ENCODE assay signal across 25 mouse cellular contexts in the genomic region with DNA sequence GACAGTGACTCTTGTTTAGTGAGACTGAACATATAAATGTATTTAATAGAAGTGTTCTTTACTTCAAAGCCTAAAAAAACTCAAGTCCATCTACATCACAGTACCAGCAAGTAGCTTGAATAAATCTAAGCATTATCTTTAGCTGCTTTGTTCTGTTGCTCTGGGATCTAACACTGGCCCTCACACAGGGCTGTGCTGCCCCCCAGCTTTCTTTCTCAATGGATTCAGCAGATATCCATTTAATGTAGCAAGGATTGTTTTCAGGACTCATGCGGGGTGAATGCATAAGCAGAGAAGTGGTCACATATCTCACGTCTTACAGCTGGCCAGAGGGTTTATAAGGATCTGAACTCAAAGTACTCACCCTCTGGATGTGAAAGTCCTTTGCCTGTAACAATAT.
A peak's percentile ranks its signal among the peaks of the same experiment; 100 is the strongest.
DNase-seq lines count a peak whose midpoint lies in the region; ATAC-seq and TF ChIP-seq lines count a peak whose summit lies in the region.
"Had no signal": no experiment of that assay in that cellular context is flagged by ENCODE, and none has a peak within 500 bp of the region (broad histone marks: within the 10 kb centered on the region; RNA-seq: fewer than 3 reads in every experiment).

No protein-coding gene starts in this region.

- 0 out of 2 replicates have a peak, but pooled peaks have one; percentile 8 for TF ChIP-seq CTCF in gastrocnemius, adult 2 months (IDR thresholded peaks at IDR 0.05)
- 0 out of 2 replicates have a peak, but pooled peaks have one; percentile 12 for TF ChIP-seq CTCF in intestine, postnatal 0 days (IDR thresholded peaks at IDR 0.05; ENCODE audit: low read depth)

- no peak for DNase-seq in gastrocnemius, adult 2 months
- no peak for DNase-seq in gastrocnemius, postnatal 10 days
- DNase-seq in adipocyte (ENCODE audit: low spot score), result peak; percentile 15
- peak; percentile 20 for DNase-seq in brain, adult 2 months (ENCODE audit: low read depth, low spot score)
- DNase-seq in lung, postnatal 4 days, result no peak
- DNase-seq: adrenal gland, adult 8-10 months; adrenal gland, postnatal 25 days; cerebellum, adult 18-20 months; cerebellum, adult 9-10 months; cerebellum, postnatal 14 days; gastrocnemius, postnatal 36 days; heart, postnatal 36 days; kidney, adult 18-20 months had no signal

- no peaks in the 10 kb centered on the region for H3K9me3 ChIP-seq in intestine, postnatal 0 days (ENCODE audit: control insufficient read depth)
- no peaks in the 10 kb centered on the region for H3K9me3 ChIP-seq in intestine, embryonic 16.5 days (ENCODE audit: control insufficient read depth, low read length)
- H3K9me3 ChIP-seq: embryonic facial prominence, embryonic 10.5 days; embryonic facial prominence, embryonic 13.5 days; forebrain, embryonic 13.5 days; hindbrain, embryonic 10.5 days; hindbrain, embryonic 15.5 days had no signal

- H3K4me3 ChIP-seq in gastrocnemius, adult 2 months, result no peak overlapping the region
- no peak overlapping the region for H3K4me3 ChIP-seq in intestine, postnatal 0 days (ENCODE audit: low read depth, low read length)
- no peak overlapping the region for H3K4me3 ChIP-seq in intestine, embryonic 16.5 days (ENCODE audit: low read length)
- H3K4me3 ChIP-seq: embryonic facial prominence, embryonic 10.5 days; embryonic facial prominence, embryonic 13.5 days; erythroblast, embryonic 14.5 days; forebrain, embryonic 13.5 days; hindbrain, embryonic 10.5 days; hindbrain, embryonic 15.5 days had no signal

- H3K4me2 ChIP-seq in intestine, postnatal 0 days (replicated peaks; ENCODE audit: low read depth), result no peak overlapping the region
- no peak overlapping the region for H3K4me2 ChIP-seq in intestine, embryonic 16.5 days (ENCODE audit: low read depth, low read length)
- H3K4me2 ChIP-seq: embryonic facial prominence, embryonic 13.5 days; forebrain, embryonic 13.5 days; heart, embryonic 11.5 days; hindbrain, embryonic 15.5 days had no signal

- ATAC-seq in intestine, postnatal 0 days, result no peak
- no peak for ATAC-seq in intestine, embryonic 16.5 days
- no peak for ATAC-seq in cerebellum, adult (ENCODE audit: insufficient number of reproducible peaks, low FRiP score, low TSS enrichment)
- ATAC-seq: CD4-positive, CD25-positive, alpha-beta regulatory T cell, adult 4 months; forebrain, embryonic 13.5 days; forebrain, embryonic 16.5 days had no signal

- no peaks in the 10 kb centered on the region for H3K4me1 ChIP-seq in intestine, postnatal 0 days (replicated peaks; ENCODE audit: control insufficient read depth, insufficient read depth, low read length)
- H3K4me1 ChIP-seq in intestine, embryonic 16.5 days (ENCODE audit: control insufficient read depth, insufficient read depth, low read length), result no peaks in the 10 kb centered on the region
- H3K4me1 ChIP-seq: embryonic facial prominence, embryonic 10.5 days; hindbrain, embryonic 10.5 days; hindbrain, embryonic 15.5 days had no signal

- H3K9ac ChIP-seq in intestine, postnatal 0 days (ENCODE audit: low read depth, low read length), result no peak overlapping the region
- H3K9ac ChIP-seq in intestine, embryonic 16.5 days (ENCODE audit: low read depth, low read length), result no peak overlapping the region
- H3K9ac ChIP-seq: embryonic facial prominence, embryonic 13.5 days; forebrain, embryonic 13.5 days; hindbrain, embryonic 15.5 days had no signal

- 65% methylated on average over 2 of the region's 2 CpGs for WGBS in intestine, postnatal 0 days
- 58% methylated on average over 2 of the region's 2 CpGs for WGBS in intestine, embryonic 16.5 days

- peaks cover 4% of the 10 kb centered on the region; the same call in 1 of the 2 replicates for H3K36me3 ChIP-seq in intestine, postnatal 0 days (ENCODE audit: control insufficient read depth, insufficient read depth)
- no peaks in the 10 kb centered on the region for H3K36me3 ChIP-seq in intestine, embryonic 16.5 days (ENCODE audit: control insufficient read depth, insufficient read depth, low read length)
- H3K36me3 ChIP-seq: embryonic facial prominence, embryonic 10.5 days; embryonic facial prominence, embryonic 13.5 days; hindbrain, embryonic 10.5 days; hindbrain, embryonic 15.5 days had no signal

- intact Hi-C loops in gastrocnemius, adult 2 months (cut with DNase I), result loop anchor here (10.0 kb wide), 1 partner anchor 158 kb away; no protein-coding TSS in a partner anchor

- H3K27ac ChIP-seq in gastrocnemius, adult 2 months, result no peak overlapping the region
- H3K27ac ChIP-seq in intestine, postnatal 0 days (ENCODE audit: low read depth, low read length), result no peak overlapping the region
- H3K27ac ChIP-seq in intestine, embryonic 16.5 days (ENCODE audit: low read length), result no peak overlapping the region
- H3K27ac ChIP-seq: embryonic facial prominence, embryonic 10.5 days; embryonic facial prominence, embryonic 13.5 days; forebrain, embryonic 13.5 days; hindbrain, embryonic 10.5 days; hindbrain, embryonic 15.5 days had no signal

- no peaks in the 10 kb centered on the region for H3K27me3 ChIP-seq in intestine, postnatal 0 days (replicated peaks; ENCODE audit: control insufficient read depth, insufficient read depth, low read length)
- no peaks in the 10 kb centered on the region for H3K27me3 ChIP-seq in intestine, embryonic 16.5 days (replicated peaks; ENCODE audit: control insufficient read depth, insufficient read depth, low read length)
- H3K27me3 ChIP-seq: embryonic facial prominence, embryonic 13.5 days; forebrain, embryonic 13.5 days; hindbrain, embryonic 15.5 days had no signal

Comparison
In these comparisons a context has a peak if more than half of its experiments do, and no peak if none do; other contexts are left out.
1. DNase-seq: peak in adipocyte (single experiment) and brain, adult 2 months (single experiment); none in gastrocnemius, adult 2 months (single experiment), gastrocnemius, postnatal 10 days (single experiment) and lung, postnatal 4 days (0 of 2).